Mouse (Mus musculus) spleen, postnatal 36 days (tissue): ENCODE results near the gene App.

Source experiments
- DNase-seq, 2 experiments: peaks; one replicate each; pipeline ENCODE4 v3.0.0; 2022; ENCODE audit warnings: low spot score in 2 of 2, mixed read lengths in 1 of 2

App gene

GRCm38 (mm10) chr16:85084152-85084551, 89.4 kb downstream of the App start:
- no peak for DNase-seq

DNA sequence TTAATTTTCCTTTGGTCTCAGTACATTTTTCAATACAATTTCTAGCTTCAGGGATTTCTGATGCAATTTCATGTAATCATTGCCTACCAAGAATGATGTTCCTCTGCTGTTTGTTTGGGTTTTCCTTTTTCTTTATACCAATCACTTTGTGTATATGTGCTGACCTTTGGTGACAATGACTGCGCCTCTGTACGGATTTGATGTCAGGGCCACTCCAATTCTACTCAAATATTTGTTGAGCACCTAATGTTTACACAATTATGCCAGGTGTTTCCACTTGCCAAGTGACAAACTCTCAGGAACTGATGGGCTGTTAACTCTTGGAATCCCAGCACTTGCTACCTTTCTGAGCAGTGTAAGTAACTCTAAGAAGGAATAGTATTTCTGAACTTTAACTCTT, 98.2 kb downstream of the App start:
- DNase-seq: no peak

GRCm38 (mm10) chr16:85074889-85075288, 98.7 kb downstream of the App start:
- no peak for DNase-seq

DNA sequence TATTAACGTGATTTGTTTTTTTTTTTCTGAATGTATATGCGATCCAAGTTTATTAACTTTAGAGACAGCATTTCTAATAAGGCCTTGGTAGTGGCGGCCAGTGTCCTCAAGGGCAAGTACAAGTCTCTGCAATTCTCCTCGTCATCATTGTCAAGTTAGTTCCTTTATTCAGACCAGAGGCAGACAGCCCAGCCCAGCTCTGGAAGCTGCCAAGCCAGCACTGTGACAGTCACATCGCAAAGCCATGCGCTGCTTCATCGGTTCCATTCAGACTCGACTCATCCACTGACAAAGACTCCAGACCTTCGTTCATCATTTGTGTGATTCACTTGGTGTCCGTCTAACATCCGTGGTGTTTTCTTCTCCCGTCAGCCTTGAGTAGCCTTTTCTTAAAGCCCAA, 100.9 kb downstream of the App start:
- peak; percentile 9 to 15 for DNase-seq

DNA sequence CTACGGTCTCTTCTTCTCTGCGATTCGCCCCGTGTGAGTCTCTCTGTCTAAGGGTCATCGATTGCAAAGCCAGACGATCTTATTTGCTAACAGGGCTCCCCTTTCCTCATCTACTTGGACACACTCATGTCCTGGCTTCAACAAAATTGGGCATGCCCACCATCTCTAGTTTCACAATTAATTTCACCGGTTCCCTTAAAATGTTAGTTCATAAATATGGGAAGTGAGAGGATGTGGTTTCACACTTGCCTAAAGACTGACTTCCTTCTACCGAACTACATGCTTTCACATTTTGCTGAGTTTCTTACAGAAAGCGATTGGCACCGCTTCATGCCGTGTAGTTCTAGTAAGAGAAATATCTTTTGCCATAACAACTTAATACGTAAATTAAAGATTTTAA, 101.8 kb downstream of the App start:
- DNase-seq: peak; percentile 21 to 55

GRCm38 (mm10) chr16:85071248-85071647, 102.3 kb downstream of the App start:
- no peak for DNase-seq

- no peak for DNase-seq
Measured at GRCm38 (mm10) chr16:85067254-85067893, 106.2 kb downstream of the App start.

GRCm38 (mm10) chr16:85066227-85066626, 107.3 kb downstream of the App start:
- DNase-seq: no peak

GRCm38 (mm10) chr16:85064800-85065199, 108.8 kb downstream of the App start:
- DNase-seq: no peak

GRCm38 (mm10) chr16:85062732-85063131, 110.8 kb downstream of the App start:
- DNase-seq: no peak

DNA sequence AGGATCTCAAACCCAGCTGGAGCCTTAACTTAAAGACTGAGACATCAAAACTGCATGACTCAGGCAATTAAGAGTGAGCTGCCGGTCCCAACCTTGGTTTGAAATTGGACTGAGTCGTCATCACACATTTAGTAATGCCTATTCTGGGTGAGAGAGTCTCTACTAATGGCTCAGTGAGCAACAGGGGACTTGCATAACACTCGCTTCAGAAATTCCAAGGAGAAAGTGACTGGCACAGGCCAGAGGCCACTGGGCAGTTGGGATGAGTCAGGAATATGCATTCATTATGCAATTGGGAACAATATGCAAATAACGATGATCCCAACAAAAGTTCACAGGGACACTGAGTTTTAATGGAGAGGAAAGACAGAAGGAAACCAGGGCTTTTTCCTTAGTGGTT, 111.8 kb downstream of the App start:
- DNase-seq: no peak

DNA sequence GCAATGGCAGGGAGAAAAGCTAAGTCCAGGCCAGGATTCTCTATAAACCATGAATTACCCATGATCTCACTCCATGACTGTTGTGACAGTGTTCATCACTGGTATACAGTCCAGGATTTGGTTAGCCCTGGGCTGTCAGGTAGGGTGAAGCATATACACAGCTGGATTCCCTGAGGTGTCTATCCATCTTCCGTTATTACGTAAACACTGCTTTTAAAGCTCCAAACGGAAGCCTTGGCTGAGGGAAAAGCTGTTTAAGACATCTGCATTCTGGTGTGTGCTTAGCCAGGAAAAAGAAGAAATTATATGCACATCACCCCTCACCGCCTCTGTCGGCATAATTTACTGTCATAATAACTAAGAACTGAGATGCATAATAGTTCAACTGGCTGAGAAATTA, 115.4 kb downstream of the App start:
- no peak for DNase-seq

- DNase-seq: no peak
Measured at GRCm38 (mm10) chr16:85056212-85056611, 117.4 kb downstream of the App start.

- no peak for DNase-seq
Measured at GRCm38 (mm10) chr16:85053996-85054395, 119.6 kb downstream of the App start.

- no peak for DNase-seq
Measured at GRCm38 (mm10) chr16:85047310-85047709, 126.3 kb downstream of the App start.

DNA sequence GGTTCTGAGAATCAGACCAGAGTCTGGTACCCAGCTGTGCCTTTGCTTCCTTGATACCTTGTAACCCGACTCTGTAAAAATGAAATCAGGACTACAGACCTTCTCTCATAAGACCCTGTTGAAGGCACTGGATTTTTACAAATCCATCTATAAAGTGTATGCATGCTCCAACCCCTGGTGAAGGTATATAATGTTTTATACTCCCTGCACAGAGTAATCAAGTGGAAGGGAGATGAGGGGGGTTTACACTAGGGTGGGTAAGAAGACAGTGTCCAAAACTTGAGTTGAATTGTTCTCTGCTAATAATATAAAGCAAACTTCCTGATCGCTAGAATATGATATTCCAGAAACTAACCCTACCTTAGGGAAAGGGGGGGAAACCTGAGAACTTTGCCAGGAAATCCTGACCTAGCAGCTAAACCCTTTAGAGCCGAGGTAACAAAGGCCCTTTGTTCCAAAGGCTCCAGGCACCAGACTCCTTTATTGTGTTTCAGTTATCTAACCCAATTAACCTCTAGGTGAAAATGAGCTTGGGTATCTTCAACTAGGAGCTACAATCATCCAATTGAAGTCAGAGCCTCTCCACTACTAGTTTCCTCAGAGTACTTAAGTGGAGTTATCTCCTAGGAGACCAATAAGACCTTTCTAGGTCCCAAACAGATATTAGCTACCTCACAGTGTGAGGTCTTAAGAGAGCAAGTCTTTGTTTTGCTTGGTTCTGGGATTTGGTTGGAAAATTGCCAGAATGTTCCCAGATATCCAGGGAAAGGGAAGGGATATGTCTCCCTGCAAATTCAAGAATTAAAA, 132.2 kb downstream of the App start:
- no peak for DNase-seq

- DNase-seq: no peak
Measured at GRCm38 (mm10) chr16:85038731-85039130, 134.8 kb downstream of the App start.

GRCm38 (mm10) chr16:85037969-85038644, 135.5 kb downstream of the App start:
- DNase-seq: no peak

GRCm38 (mm10) chr16:85035815-85036214, 137.8 kb downstream of the App start:
- no peak for DNase-seq

- no peak for DNase-seq
Measured at GRCm38 (mm10) chr16:85033747-85034146, 139.8 kb downstream of the App start.

DNA sequence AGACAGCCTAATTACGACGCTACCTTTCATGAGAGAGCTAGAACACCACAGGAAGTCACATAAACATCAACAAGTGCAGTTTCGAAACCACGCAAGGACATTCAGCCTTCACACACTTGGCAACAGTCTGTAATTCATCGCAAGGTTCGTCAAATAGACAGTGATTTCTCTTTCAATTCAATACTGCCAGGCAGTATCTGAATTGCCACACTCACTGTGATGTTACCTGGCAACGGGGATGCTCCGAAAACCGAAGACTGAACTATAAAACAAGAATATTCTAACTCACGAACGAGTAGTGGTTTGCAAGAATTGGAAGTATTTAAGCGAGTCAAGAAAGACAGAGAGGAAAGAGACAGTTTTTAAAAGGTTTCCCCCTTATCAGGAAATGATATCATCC, 142.8 kb downstream of the App start:
- no peak for DNase-seq

GRCm38 (mm10) chr16:85028396-85028795, 145.2 kb downstream of the App start:
- no peak for DNase-seq

DNA sequence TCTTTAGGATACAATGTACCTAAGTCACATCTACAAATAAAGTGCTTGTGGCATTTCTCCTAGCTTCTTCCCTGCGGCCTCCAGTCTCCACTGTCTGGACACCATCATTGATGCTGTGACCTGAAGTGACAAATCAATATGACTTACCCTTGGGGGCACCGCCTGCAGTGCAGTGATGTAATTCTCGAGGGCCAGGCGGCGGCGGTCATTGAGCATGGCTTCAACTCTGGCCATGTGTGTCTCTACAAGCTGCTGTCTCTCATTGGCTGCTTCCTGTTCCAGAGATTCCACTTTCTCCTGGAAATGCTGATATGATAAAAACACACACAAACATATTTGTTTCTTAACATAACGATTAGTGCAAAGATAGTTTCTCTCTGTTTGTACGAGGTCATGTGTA, 148.9 kb downstream of the App start:
- no peak for DNase-seq
